Mouse (Mus musculus) lung, adult 2 months (tissue): ENCODE data around the gene Srsf6.

Experiments used
- CTCF ChIP-seq: fragments of 200-500 bp; IDR thresholded peaks from 2 replicates; pipeline ENCODE4 v1.5.1; 2011; ENCODE audit warnings: mild to moderate bottlenecking, low read length, control low read depth; ENCODE audit not compliant: insufficient read depth
- POLR2A ChIP-seq: fragments of 200-500 bp; IDR thresholded peaks from 2 replicates; pipeline ENCODE4 v1.6.1; 2011; ENCODE audit warnings: low read depth, mild to moderate bottlenecking, control low read depth, low read length, borderline replicate concordance; ENCODE audit errors: extremely low read depth

DNA sequence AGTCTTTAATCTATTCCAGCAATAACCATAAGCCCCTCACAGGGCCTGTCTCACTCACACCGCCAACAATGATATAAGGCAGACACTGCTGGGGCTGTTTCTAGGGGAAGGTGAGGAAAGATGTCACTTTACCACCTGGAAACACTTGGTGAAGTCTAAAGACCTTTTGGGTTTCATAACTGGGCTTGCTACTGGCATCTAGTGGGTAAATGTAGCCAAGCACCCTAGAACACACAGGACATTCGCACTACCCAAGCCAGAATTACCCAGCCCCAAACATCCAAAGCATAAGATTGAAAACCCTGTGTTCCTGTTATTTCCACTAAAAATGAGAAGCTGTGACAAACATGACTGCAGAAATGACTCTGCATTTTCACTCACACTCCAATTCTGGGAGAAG, 16.8 kb upstream of the Srsf6 start:
- TF ChIP-seq POLR2A: no peak
- TF ChIP-seq CTCF: no peak
